Mouse (Mus musculus): ENCODE measurements around the gene 2610507B11Rik. TPM values are rescaled to one million over a fixed set of nuclear protein-coding genes. Genes with fewer than 3 reads are reported as not detected.
A peak's percentile ranks its signal among the peaks of the same experiment; 100 is the strongest.

The 2610507B11Rik gene
- total RNA-seq, 2 experiments from 2014 or later, result 192 to 198 TPM

GRCm38 (mm10) chr11:78327634-78328511 lies 66.3 kb downstream of the 2610507B11Rik start, which contains the start of gene Pigs:
Gene Pigs, plus strand, starts transcription at chr11:78328415.
- Histone ChIP-seq H3K4me3 (peak within 1 kb of the TSS; percentile 96), H3K27ac (peak within 1 kb of the TSS; percentile 93)
- peak; percentile 53 for TF ChIP-seq CTCF (conservative IDR thresholded peaks at IDR 0.05)
- peak; percentile 95 to 97 for DNase-seq (ENCODE audit: low spot score in 2 of 2)

GRCm38 (mm10) chr11:78328512-78329056 lies 67.0 kb downstream of the 2610507B11Rik start:
- Histone ChIP-seq H3K4me3 (peak overlapping the region; percentile 96), H3K27ac (peak overlapping the region; percentile 91)
- TF ChIP-seq CTCF (conservative IDR thresholded peaks at IDR 0.05), result no peak
- no peak for DNase-seq (ENCODE audit: low spot score in 2 of 2)

GRCm38 (mm10) chr11:78332676-78333075 lies 71.1 kb downstream of the 2610507B11Rik start:
- no peak overlapping the region for H3K27ac ChIP-seq
- DNase-seq (ENCODE audit: low spot score in 2 of 2), result no peak
- TF ChIP-seq CTCF (conservative IDR thresholded peaks at IDR 0.05), result no peak
- H3K4me3 ChIP-seq, result no peak overlapping the region

GRCm38 (mm10) chr11:78333992-78334391 lies 72.4 kb downstream of the 2610507B11Rik start:
- no peak for DNase-seq (ENCODE audit: low spot score in 2 of 2)
- Histone ChIP-seq H3K4me3 (no peak overlapping the region), H3K27ac (no peak overlapping the region)
- no peak for TF ChIP-seq CTCF (conservative IDR thresholded peaks at IDR 0.05)

DNA sequence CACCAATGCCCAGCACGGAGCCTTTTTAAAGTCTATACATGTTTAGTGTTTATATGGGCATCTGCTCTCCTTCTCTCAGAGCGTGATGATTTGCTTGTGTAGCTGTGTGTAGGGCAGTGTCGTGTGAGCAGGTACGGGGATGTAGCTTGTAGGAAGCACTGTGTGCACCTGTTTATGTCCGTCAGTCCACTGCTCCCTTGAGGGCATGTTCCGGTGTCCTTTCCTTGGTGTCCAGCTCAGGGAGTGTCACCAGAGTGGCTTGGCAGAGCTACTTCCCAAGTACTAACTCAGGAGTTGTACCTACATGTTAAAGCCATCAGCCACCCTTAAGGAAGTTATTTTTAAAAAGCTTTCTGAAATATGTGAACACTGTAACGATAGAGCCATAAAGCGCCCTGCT lies 75.5 kb downstream of the 2610507B11Rik start:
- Histone ChIP-seq H3K4me3 (no peak overlapping the region), H3K27ac (no peak overlapping the region)
- DNase-seq (ENCODE audit: low spot score in 2 of 2), result no peak
- TF ChIP-seq CTCF (conservative IDR thresholded peaks at IDR 0.05), result no peak

Other genes with a start within 250 kb of the 2610507B11Rik start
- gene Dhrs13, start 229.5 kb upstream of the 2610507B11Rik start, total RNA-seq (2021), result 1 to 10 TPM; 4.6 to 5.7 TPM
- 10 to 100 TPM; 70.9 to 77.4 TPM for gene Flot2, start 223.8 kb upstream of the 2610507B11Rik start, total RNA-seq (2021)
- gene Eral1, start 181.4 kb upstream of the 2610507B11Rik start, total RNA-seq (2021), result 10 to 100 TPM; 19.5 to 20.1 TPM
- gene Fam222b, start 167.1 kb upstream of the 2610507B11Rik start, total RNA-seq (2021), result 10 to 100 TPM; 29.5 to 30.3 TPM
- 10 to 100 TPM; 11.1 to 13.3 TPM for gene Traf4, start 96.2 kb upstream of the 2610507B11Rik start, total RNA-seq (2021)
- 1 to 10 TPM; 2.6 to 3.3 TPM for gene Nek8, start 85.1 kb upstream of the 2610507B11Rik start, total RNA-seq (2021)
- gene Tlcd1, start 85.0 kb upstream of the 2610507B11Rik start, total RNA-seq (2021), result 10 to 100 TPM; 21.1 to 24.3 TPM
- 100 to 1,000 TPM; 747 to 755 TPM for gene Rpl23a, start 78.2 kb upstream of the 2610507B11Rik start, total RNA-seq (2021)
- 10 to 100 TPM; 33.3 TPM for gene Rab34, start 73.3 kb upstream of the 2610507B11Rik start, total RNA-seq (2021)
- gene Proca1, start 68.4 kb upstream of the 2610507B11Rik start, total RNA-seq (2021), result 1 to 10 TPM; 3.7 to 5.5 TPM
- 10 to 100 TPM; 66.8 to 69.1 TPM for gene Sdf2, start 16.0 kb upstream of the 2610507B11Rik start, total RNA-seq (2021)
- 100 to 1,000 TPM; 132 to 137 TPM for gene Supt6, start 15.8 kb upstream of the 2610507B11Rik start, total RNA-seq (2021)
- 10 to 100 TPM in 1 of 2 experiments, 1 to 10 TPM in 1; 5.6 to 12.2 TPM for gene BC030499, start 29.1 kb downstream of the 2610507B11Rik start, total RNA-seq (2021)
- gene Spag5, start 39.8 kb downstream of the 2610507B11Rik start, total RNA-seq (2021), result 1 to 10 TPM; 8.3 to 8.5 TPM
- gene Aldoc, start 61.2 kb downstream of the 2610507B11Rik start, total RNA-seq (2021), result 100 to 1,000 TPM; 853 to 900 TPM
- gene Pigs, start 66.7 kb downstream of the 2610507B11Rik start, total RNA-seq (2021), result 10 to 100 TPM; 58.2 to 59.9 TPM
- gene Unc119, start 81.7 kb downstream of the 2610507B11Rik start, total RNA-seq (2021), result 10 to 100 TPM; 27.8 to 33.9 TPM
- not detected for gene Foxn1, start 124.8 kb downstream of the 2610507B11Rik start, total RNA-seq (2021)
- not detected for gene Slc13a2, start 160.5 kb downstream of the 2610507B11Rik start, total RNA-seq (2021)
- gene Slc46a1, start 203.9 kb downstream of the 2610507B11Rik start, total RNA-seq (2021), result 10 to 100 TPM; 11.7 to 12.3 TPM
- gene Sarm1, start 236.0 kb downstream of the 2610507B11Rik start, total RNA-seq (2021), result 10 to 100 TPM; 39.2 to 45.4 TPM
- gene Vtn, start 237.3 kb downstream of the 2610507B11Rik start, total RNA-seq (2021), result 10 to 100 TPM; 59.6 to 69.2 TPM
- gene Sebox, start 241.7 kb downstream of the 2610507B11Rik start, total RNA-seq (2021), result 1 to 10 TPM; 4.5 to 4.7 TPM